Mouse (Mus musculus) CH12.LX (cell line): ENCODE measurements around the gene B4galt1.

Experiments used
- CTCF ChIP-seq, 2 experiments: IDR thresholded peaks in 1 of 2; conservative IDR thresholded peaks in 1 of 2; 2 replicates each; pipeline ENCODE4 v1.5.1; 2011 to 2012; ENCODE audit warnings: low read depth in 2 of 2, low read length in 2 of 2, improper control_type of control experiment in 1 of 2, inconsistent platforms in 1 of 2, mild to moderate bottlenecking in 1 of 2, moderate library complexity in 1 of 2
- E2F4 ChIP-seq: IDR thresholded peaks from 2 replicates; pipeline ENCODE4 v1.6.1; 2011; ENCODE audit warnings: low read depth, low read length, improper control_type of control experiment; ENCODE audit not compliant: insufficient replicate concordance
- EP300 ChIP-seq: IDR thresholded peaks from 2 replicates; pipeline ENCODE4 v1.6.1; 2011; ENCODE audit warnings: low read length, improper control_type of control experiment
- KAT2A ChIP-seq: IDR thresholded peaks from 2 replicates; pipeline ENCODE4 v1.6.1; 2012; ENCODE audit warnings: low read length, improper control_type of control experiment, inconsistent platforms; ENCODE audit not compliant: insufficient replicate concordance
- MEF2A ChIP-seq: IDR thresholded peaks from 2 replicates; pipeline ENCODE4 v1.6.1; 2014; ENCODE audit warnings: low read depth, mild to moderate bottlenecking, inconsistent platforms, low read length, improper control_type of control experiment, borderline replicate concordance
- PAX5 ChIP-seq: IDR thresholded peaks from 2 replicates; pipeline ENCODE4 v1.6.1; 2012; ENCODE audit warnings: low read length, inconsistent platforms, mixed read lengths
- POLR2A ChIP-seq: IDR thresholded peaks from 2 replicates; pipeline ENCODE4 v1.6.1; 2011; ENCODE audit warnings: low read depth, mild to moderate bottlenecking, improper control_type of control experiment, low read length
- TCF12 ChIP-seq: IDR thresholded peaks from 2 replicates; pipeline ENCODE4 v1.6.1; 2014; ENCODE audit warnings: low read depth, mild to moderate bottlenecking, inconsistent platforms, low read length, improper control_type of control experiment
- USF1 ChIP-seq: IDR thresholded peaks from 2 replicates; pipeline ENCODE4 v1.6.1; 2014; ENCODE audit warnings: low read depth, mild to moderate bottlenecking, inconsistent platforms, low read length, improper control_type of control experiment
- ZMIZ1 ChIP-seq: IDR thresholded peaks from 2 replicates; pipeline ENCODE4 v1.6.1; 2012; ENCODE audit warnings: low read depth, mild to moderate bottlenecking, inconsistent platforms, low read length, improper control_type of control experiment

DNA sequence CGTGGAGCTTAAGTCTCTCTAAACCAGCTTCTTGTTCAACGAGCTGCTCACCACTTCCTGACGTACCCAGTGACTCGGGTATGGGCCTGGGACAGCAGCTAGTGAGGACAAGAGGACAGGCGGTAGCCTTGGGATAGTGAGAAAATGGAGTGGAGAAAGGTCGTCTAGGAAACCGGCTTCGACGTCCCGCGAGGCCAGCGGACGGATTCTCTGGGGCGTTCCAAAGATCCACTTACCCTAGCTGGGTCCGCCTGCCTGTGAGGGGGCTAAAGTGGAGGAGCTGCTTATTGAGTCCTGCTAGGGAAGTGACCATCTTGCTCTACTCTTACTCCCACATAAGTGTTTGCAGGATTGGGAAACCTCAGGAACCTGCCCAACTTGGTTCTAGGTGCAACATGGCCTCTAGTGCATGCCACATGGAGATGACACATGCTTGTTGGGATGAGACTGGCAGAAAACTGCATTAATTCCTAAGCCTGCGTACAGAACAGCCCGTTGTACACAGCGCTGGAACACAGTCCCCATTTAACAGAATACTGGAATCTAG is 655 bp upstream of the B4galt1 start:
- TF ChIP-seq POLR2A (no peak; the same call in 1 of the 2 replicates), PAX5 (no peak), EP300 (no peak), CTCF (conservative IDR thresholded peaks at IDR 0.05 in 1 of 2, IDR thresholded peaks at IDR 0.05 in 1 of 2; ENCODE audit: low read depth in 2 of 2, low read length in 2 of 2) (no peak), TCF12 (no peak), ZMIZ1 (no peak), E2F4 (no peak), MEF2A (no peak), KAT2A (no peak), USF1 (no peak)
